Mouse (Mus musculus) intestine, embryonic 14.5 days (tissue): Measurements from ENCODE around the gene Fam189b. TPM values are rescaled to one million over a fixed set of nuclear protein-coding genes. Genes with fewer than 3 reads are reported as not detected.
A peak's percentile ranks its signal among the peaks of the same experiment; 100 is the strongest.
"Not testable (repeated sequence)": the region's sequence is repeated elsewhere in the genome, so short reads cannot be mapped to it uniquely, and the experiment has no call there.

Source experiments
- ATAC-seq: fragments of 200-750 bp; cut with Nextera tagmentation; replicated peaks from 2 replicates; pipeline ENCODE4 v1.8.0; 2017; ENCODE audit warnings: low read depth, moderate number of reproducible peaks, moderate TSS enrichment, moderate library complexity; ENCODE audit not compliant: low FRiP score, low TSS enrichment
- DNase-seq: peaks from one replicate; pipeline ENCODE4 v3.0.0-alpha.2; 2018; ENCODE audit warnings: low spot score
- H3K27ac ChIP-seq: fragments of 300-500 bp; sonication (generic); 2 replicates; pipeline ENCODE4 v1.5.1; 2014; ENCODE audit warnings: low read depth, mild to moderate bottlenecking, control low read depth
- H3K27me3 ChIP-seq: fragments of 300-500 bp; sonication (generic); replicated peaks from 2 replicates; pipeline ENCODE4 v1.6.1; 2014; ENCODE audit warnings: low read length, control low read depth; ENCODE audit not compliant: control insufficient read depth, insufficient read depth
- H3K36me3 ChIP-seq: fragments of 300-500 bp; sonication (generic); 2 replicates; pipeline ENCODE4 v1.6.1; 2014; ENCODE audit warnings: low read length, control low read depth; ENCODE audit not compliant: control insufficient read depth, insufficient read depth
- H3K4me1 ChIP-seq: fragments of 300-500 bp; sonication (generic); replicated peaks from 2 replicates; pipeline ENCODE4 v1.6.1; 2014; ENCODE audit warnings: low read length, control low read depth, mixed read lengths; ENCODE audit not compliant: control insufficient read depth, insufficient read depth
- H3K4me2 ChIP-seq: fragments of 300-500 bp; sonication (generic); 2 replicates; pipeline ENCODE4 v1.6.1; 2014; ENCODE audit warnings: low read length
- H3K4me3 ChIP-seq: fragments of 300-500 bp; sonication (generic); 2 replicates; pipeline ENCODE4 v1.5.1; 2014; ENCODE audit warnings: low read depth, low read length, control low read depth, mixed read lengths
- H3K9ac ChIP-seq: fragments of 300-500 bp; sonication (generic); 2 replicates; pipeline ENCODE4 v1.6.1; 2014; ENCODE audit warnings: mild to moderate bottlenecking, low read length
- H3K9me3 ChIP-seq: fragments of 300-500 bp; sonication (generic); 2 replicates; pipeline ENCODE4 v1.6.1; 2016; ENCODE audit warnings: low read length, control low read depth; ENCODE audit not compliant: control insufficient read depth
- WGBS: fragments of 180-500 bp; shearing (Covaris S2); extraction: QIAGEN DNeasy Blood & Tissue Kit; methylation state at CpG from one replicate; pipeline ENCODE4 v1.1.7; 2014; 5-methylcytosine and 5-hydroxymethylcytosine counted together
- polyA plus RNA-seq: library from polyadenylated mRNA; unstranded; fragments of >200 nt; fragmentation: Nextera tagmentation; extraction: Ambion mirVana; gene quantifications from 2 replicates; pipeline ENCODE4 v1.2.1, GENCODE M21; 2014

Gene Fam189b
- polyA plus RNA-seq, 1 experiment from 2014 or later, result 29.3 TPM

- H3K4me1 ChIP-seq, result no peaks in the 10 kb centered on the region
- no peak overlapping the region for H3K27ac ChIP-seq
- WGBS, result 68% methylated on average over 14 of the region's 14 CpGs
- no peak overlapping the region for H3K4me2 ChIP-seq
- H3K27me3 ChIP-seq, result 0 out of 2 replicates have a peak, but pooled peaks cover 15% of the 10 kb centered on the region
- H3K9me3 ChIP-seq, result no peaks in the 10 kb centered on the region
- DNase-seq (no peak), ATAC-seq (no peak)
- no peak overlapping the region for H3K4me3 ChIP-seq
- H3K36me3 ChIP-seq, result no peaks in the 10 kb centered on the region
- no peak overlapping the region for H3K9ac ChIP-seq
Observed at GRCm38 (mm10) chr3:89148567-89148966, 34.4 kb upstream of the Fam189b start.

GRCm38 (mm10) chr3:89152084-89152835, 30.7 kb upstream of the Fam189b start:
- Histone ChIP-seq H3K9me3 (no peaks in the 10 kb centered on the region), H3K4me3 (no peak overlapping the region), H3K36me3 (no peaks in the 10 kb centered on the region), H3K9ac (no peak overlapping the region), H3K27ac (no peak overlapping the region), H3K4me1 (no peaks in the 10 kb centered on the region), H3K27me3 (0 out of 2 replicates have a peak, but pooled peaks cover 12% of the 10 kb centered on the region), H3K4me2 (no peak overlapping the region)
- DNase-seq (no peak), ATAC-seq (no peak)
- 50% methylated on average over 17 of the region's 17 CpGs for WGBS

GRCm38 (mm10) chr3:89156951-89157350, 26.0 kb upstream of the Fam189b start:
- DNase-seq (no peak), ATAC-seq (no peak)
- no peak overlapping the region for H3K4me2 ChIP-seq
- H3K4me1 ChIP-seq, result peaks cover 4% of the 10 kb centered on the region; the same call in 1 of the 2 replicates
- no peaks in the 10 kb centered on the region for H3K36me3 ChIP-seq
- H3K9me3 ChIP-seq, result no peaks in the 10 kb centered on the region
- no peak overlapping the region for H3K4me3 ChIP-seq
- H3K27me3 ChIP-seq, result peaks cover 4% of the 10 kb centered on the region; the same call in 1 of the 2 replicates
- H3K27ac ChIP-seq, result no peak overlapping the region
- H3K9ac ChIP-seq, result no peak overlapping the region
- whole genome bisulfite sequencing, result 86% methylated on average over 8 of the region's 8 CpGs

- peak overlapping the region; percentile 98; the same call in 1 of the 2 replicates for H3K4me2 ChIP-seq
- no peaks in the 10 kb centered on the region; the same call in 1 of the 2 replicates for H3K27me3 ChIP-seq
- no peaks in the 10 kb centered on the region for H3K9me3 ChIP-seq
- no peak for DNase-seq
- no peak for ATAC-seq
- H3K4me1 ChIP-seq, result peaks cover 4% of the 10 kb centered on the region
- WGBS, result 18% methylated on average over 7 of the region's 7 CpGs
- no peak overlapping the region for H3K9ac ChIP-seq
- no peaks in the 10 kb centered on the region for H3K36me3 ChIP-seq
- H3K27ac ChIP-seq, result no peak overlapping the region
- no peak overlapping the region for H3K4me3 ChIP-seq
Observed at GRCm38 (mm10) chr3:89158651-89159050, 24.3 kb upstream of the Fam189b start.

GRCm38 (mm10) chr3:89159211-89159610, 23.7 kb upstream of the Fam189b start:
- Histone ChIP-seq H3K4me2 (peak overlapping the region; percentile 98), H3K27ac (no peak overlapping the region), H3K4me1 (peaks cover 9% of the 10 kb centered on the region), H3K4me3 (peak overlapping the region; percentile 57), H3K27me3 (no peaks in the 10 kb centered on the region; the same call in 1 of the 2 replicates), H3K9me3 (no peaks in the 10 kb centered on the region), H3K36me3 (no peaks in the 10 kb centered on the region), H3K9ac (peak overlapping the region; percentile 43; the same call in 1 of the 2 replicates)
- ATAC-seq (peak; percentile 28; the same call in 1 of the 2 replicates), DNase-seq (peak; percentile 91)
- 3% methylated on average over 13 of the region's 13 CpGs for WGBS

GRCm38 (mm10) chr3:89159616-89160344, 23.2 kb upstream of the Fam189b start, which contains the start of gene Hcn3:
Gene Hcn3 (minus strand): TSS chr3:89160196.
- under 1% methylated on average over 34 of the region's 66 CpGs for WGBS

GRCm38 (mm10) chr3:89161207-89161606, 21.7 kb upstream of the Fam189b start:
- H3K4me2 ChIP-seq, DNase-seq, ATAC-seq, H3K9ac ChIP-seq, H3K4me3 ChIP-seq, H3K36me3 ChIP-seq, H3K9me3 ChIP-seq, H3K27me3 ChIP-seq, H3K27ac ChIP-seq: not testable (repeated sequence)
- peaks cover 17% of the 10 kb centered on the region for H3K4me1 ChIP-seq

More at GRCm38 (mm10) chr3:89159616-89160344, 23.2 kb upstream of the Fam189b start, which contains the start of gene Hcn3:
- peak; percentile 81 for DNase-seq
- Histone ChIP-seq H3K9ac (peak within 1 kb of the TSS; percentile 43; the same call in 1 of the 2 replicates), H3K4me3 (peak within 1 kb of the TSS; percentile 57), H3K4me2 (peak within 1 kb of the TSS; percentile 98), H3K9me3 (no peaks in the 10 kb centered on the region), H3K27me3 (no peaks in the 10 kb centered on the region; the same call in 1 of the 2 replicates), H3K36me3 (no peaks in the 10 kb centered on the region), H3K4me1 (peaks cover 9% of the 10 kb centered on the region), H3K27ac (no peak within 1 kb of the TSS)
- peak; percentile 67 for ATAC-seq

- no peak overlapping the region for H3K9ac ChIP-seq
- no peak for ATAC-seq
- no peak overlapping the region for H3K4me3 ChIP-seq
- no peak overlapping the region for H3K27ac ChIP-seq
- no peak for DNase-seq
- H3K9me3 ChIP-seq, result no peaks in the 10 kb centered on the region
- H3K36me3 ChIP-seq, result 0 out of 2 replicates have a peak, but pooled peaks cover 1% of the 10 kb centered on the region
- WGBS, result 74% methylated on average over 4 of the region's 4 CpGs
- H3K27me3 ChIP-seq, result no peaks in the 10 kb centered on the region; the same call in 1 of the 2 replicates
- H3K4me1 ChIP-seq, result peaks cover 20% of the 10 kb centered on the region
- H3K4me2 ChIP-seq, result no peak overlapping the region
Observed at GRCm38 (mm10) chr3:89161786-89162185, 21.2 kb upstream of the Fam189b start.
